Mouse (Mus musculus) small intestine, adult 2 months (tissue): Measurements from ENCODE around the gene Sbk1. TPM values are rescaled to one million over a fixed set of nuclear protein-coding genes. Genes with fewer than 3 reads are reported as not detected.

Source experiments
- H3K27ac ChIP-seq: fragments of 200-500 bp; 2 replicates; pipeline ENCODE4 v1.5.1; 2012; ENCODE audit warnings: low read depth, low read length, control low read depth, inconsistent platforms; ENCODE audit not compliant: insufficient read depth
- H3K27me3 ChIP-seq: fragments of 200-500 bp; 2 replicates; pipeline ENCODE4 v1.6.1; 2012; ENCODE audit warnings: mild to moderate bottlenecking, moderate library complexity, low read length, inconsistent platforms; ENCODE audit not compliant: control insufficient read depth, insufficient read depth
- H3K36me3 ChIP-seq: fragments of 200-500 bp; 2 replicates; pipeline ENCODE4 v1.6.1; 2012; ENCODE audit warnings: mild to moderate bottlenecking, low read length, control low read depth, inconsistent platforms; ENCODE audit not compliant: control insufficient read depth, insufficient read depth
- H3K4me1 ChIP-seq: fragments of 200-500 bp; 2 replicates; pipeline ENCODE4 v1.6.1; 2012; ENCODE audit warnings: low read length, inconsistent platforms, mixed read lengths; ENCODE audit not compliant: control insufficient read depth, insufficient read depth, insufficient read length
- H3K4me3 ChIP-seq: fragments of 200-500 bp; 2 replicates; pipeline ENCODE4 v1.5.1; 2012; ENCODE audit warnings: low read depth, mild to moderate bottlenecking, control low read depth, inconsistent platforms, low read length, moderate library complexity
- CTCF ChIP-seq: fragments of 200-500 bp; IDR thresholded peaks from 2 replicates; pipeline ENCODE4 v1.5.1; 2012; ENCODE audit warnings: low read depth, mild to moderate bottlenecking, control low read depth, inconsistent platforms, low read length, moderate library complexity, mixed read lengths; ENCODE audit not compliant: insufficient replicate concordance, insufficient read length; ENCODE audit errors: extremely low read depth
- POLR2A ChIP-seq: fragments of 200-500 bp; IDR thresholded peaks from 2 replicates; pipeline ENCODE4 v1.6.1; 2012; ENCODE audit warnings: low read depth, mild to moderate bottlenecking, control low read depth, inconsistent platforms, low read length, moderate library complexity
- WGBS: fragments of 180-500 bp; shearing (Covaris S2); methylation state at CpG from one replicate; pipeline ENCODE4 v1.1.7; 2018; 5-methylcytosine and 5-hydroxymethylcytosine counted together
- polyA plus RNA-seq: library from polyadenylated mRNA; depleted of rRNA; stranded (reverse); fragments of >200 nt; gene quantifications from 2 replicates; pipeline ENCODE4 v1.2.3, GENCODE M21; 2012

The Sbk1 gene
- polyA plus RNA-seq, 1 experiment = 29.6 TPM

- Histone ChIP-seq H3K4me1 (peaks cover 43% of the 10 kb centered on the region), H3K27ac (no peak overlapping the region)
- TF ChIP-seq CTCF (no peak), POLR2A (no peak)
Observed at GRCm38 (mm10) chr7:126287493-126288103, 15.2 kb downstream of the Sbk1 start.

GRCm38 (mm10) chr7:126288104-126288497 is 15.7 kb downstream of the Sbk1 start:
- TF ChIP-seq CTCF (no peak), POLR2A (no peak)
- Histone ChIP-seq H3K27me3 (no peaks in the 10 kb centered on the region), H3K36me3 (peaks cover 12% of the 10 kb centered on the region; the same call in 1 of the 2 replicates), H3K4me3 (no peak overlapping the region), H3K4me1 (peaks cover 41% of the 10 kb centered on the region), H3K27ac (no peak overlapping the region)
- 73% methylated on average over 2 of the region's 2 CpGs for WGBS

More at GRCm38 (mm10) chr7:126287493-126288103, 15.2 kb downstream of the Sbk1 start:
- Histone ChIP-seq H3K4me3 (no peak overlapping the region), H3K36me3 (peaks cover 12% of the 10 kb centered on the region; the same call in 1 of the 2 replicates), H3K27me3 (no peaks in the 10 kb centered on the region)
- WGBS = 66% methylated on average over 10 of the region's 10 CpGs

GRCm38 (mm10) chr7:126288571-126289091 is 16.2 kb downstream of the Sbk1 start:
- H3K27ac ChIP-seq = no peak overlapping the region
- H3K4me1 ChIP-seq = peaks cover 36% of the 10 kb centered on the region
- H3K27me3 ChIP-seq = no peaks in the 10 kb centered on the region
- TF ChIP-seq POLR2A (no peak), CTCF (no peak)
- 69% methylated on average over 13 of the region's 13 CpGs for WGBS
- no peak overlapping the region for H3K4me3 ChIP-seq
- H3K36me3 ChIP-seq = peaks cover 12% of the 10 kb centered on the region; the same call in 1 of the 2 replicates

DNA sequence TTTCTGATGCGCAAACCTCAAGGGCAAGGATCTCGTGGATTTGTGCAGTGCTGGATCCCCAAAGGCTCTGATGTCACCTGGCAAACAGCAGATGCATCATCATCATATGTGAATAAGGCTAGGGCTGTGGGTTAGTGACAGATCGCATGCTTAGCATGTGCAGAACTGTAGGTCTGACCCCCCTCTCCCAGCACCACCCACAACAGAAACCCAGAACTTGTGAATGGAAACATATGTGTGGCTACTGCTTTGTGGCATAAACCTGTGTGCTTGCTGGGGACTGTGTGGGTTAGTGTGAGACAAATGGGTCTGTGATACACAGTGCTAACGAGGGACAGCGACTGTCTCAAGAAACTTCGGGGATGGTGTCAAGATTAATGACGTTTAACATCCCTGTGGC is 17.0 kb downstream of the Sbk1 start:
- peaks cover 29% of the 10 kb centered on the region for H3K4me1 ChIP-seq
- H3K27me3 ChIP-seq = no peaks in the 10 kb centered on the region
- no peak overlapping the region for H3K27ac ChIP-seq
- TF ChIP-seq POLR2A = no peak
- no peak for TF ChIP-seq CTCF
- WGBS = 84% methylated on average over 7 of the region's 7 CpGs
- H3K36me3 ChIP-seq = peaks cover 12% of the 10 kb centered on the region; the same call in 1 of the 2 replicates
- H3K4me3 ChIP-seq = no peak overlapping the region

DNA sequence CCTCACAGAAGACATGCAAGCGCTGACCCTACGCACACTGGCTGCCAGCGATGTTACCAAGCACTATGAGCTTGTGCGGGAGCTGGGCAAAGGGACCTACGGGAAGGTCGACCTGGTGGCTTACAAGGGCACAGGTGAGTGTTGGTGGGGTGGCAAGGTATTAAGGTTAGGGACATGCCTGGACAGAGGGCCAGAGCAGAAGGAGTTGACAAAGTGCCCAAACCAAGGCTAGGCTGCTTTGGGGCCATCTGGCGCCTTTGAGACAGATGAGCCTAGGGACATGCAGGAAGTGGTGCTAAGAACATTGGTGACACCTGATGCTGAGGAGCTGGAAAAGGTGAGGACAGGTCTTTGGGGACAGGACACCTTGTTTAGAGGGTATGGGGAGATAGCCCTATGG is 17.5 kb downstream of the Sbk1 start:
- Histone ChIP-seq H3K4me3 (no peak overlapping the region), H3K27me3 (no peaks in the 10 kb centered on the region), H3K36me3 (peaks cover 12% of the 10 kb centered on the region; the same call in 1 of the 2 replicates), H3K4me1 (peaks cover 24% of the 10 kb centered on the region), H3K27ac (no peak overlapping the region)
- TF ChIP-seq POLR2A = no peak
- no peak for TF ChIP-seq CTCF
- WGBS = 90% methylated on average over 7 of the region's 7 CpGs

DNA sequence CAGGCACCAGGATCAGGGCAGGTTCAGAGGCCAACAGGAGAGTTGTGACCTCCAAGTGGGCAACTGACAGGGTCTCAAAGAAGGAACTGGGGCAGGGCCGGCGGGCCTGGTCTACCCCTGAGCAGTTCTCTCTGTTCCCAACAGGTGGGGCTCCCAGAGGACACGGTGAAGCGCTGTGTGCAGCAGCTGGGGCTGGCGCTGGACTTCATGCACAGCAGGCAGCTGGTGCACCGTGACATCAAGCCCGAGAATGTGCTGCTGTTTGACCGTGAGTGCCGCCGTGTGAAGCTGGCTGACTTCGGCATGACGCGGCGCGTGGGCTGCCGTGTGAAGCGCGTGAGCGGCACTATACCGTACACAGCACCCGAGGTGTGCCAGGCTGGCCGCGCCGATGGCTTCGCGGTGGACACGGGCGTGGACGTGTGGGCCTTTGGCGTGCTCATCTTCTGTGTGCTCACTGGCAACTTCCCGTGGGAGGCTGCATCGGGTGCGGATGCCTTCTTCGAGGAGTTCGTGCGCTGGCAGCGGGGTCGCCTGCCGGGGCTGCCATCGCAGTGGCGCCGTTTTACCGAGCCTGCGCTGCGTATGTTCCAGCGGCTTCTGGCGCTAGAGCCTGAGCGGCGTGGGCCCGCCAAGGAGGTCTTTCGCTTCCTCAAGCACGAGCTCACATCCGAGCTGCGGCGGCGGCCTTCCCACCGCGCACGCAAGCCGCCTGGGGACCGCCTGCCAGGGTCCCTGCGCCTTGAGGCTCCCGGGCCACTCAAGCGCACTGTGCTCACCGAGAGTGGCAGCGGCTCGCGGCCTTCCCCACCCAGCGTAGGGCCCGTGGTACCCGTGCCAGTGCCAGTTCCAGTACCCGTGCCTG is 19.5 kb downstream of the Sbk1 start:
- H3K4me3 ChIP-seq = no peak overlapping the region
- WGBS = 92% methylated on average over 72 of the region's 72 CpGs
- peaks cover 4% of the 10 kb centered on the region for H3K4me1 ChIP-seq
- peaks cover 12% of the 10 kb centered on the region; the same call in 1 of the 2 replicates for H3K36me3 ChIP-seq
- H3K27ac ChIP-seq = no peak overlapping the region
- no peak for TF ChIP-seq CTCF
- TF ChIP-seq POLR2A = no peak
- no peaks in the 10 kb centered on the region for H3K27me3 ChIP-seq

GRCm38 (mm10) chr7:126293091-126293490 is 20.7 kb downstream of the Sbk1 start:
- Histone ChIP-seq H3K4me3 (no peak overlapping the region), H3K36me3 (peaks cover 12% of the 10 kb centered on the region; the same call in 1 of the 2 replicates), H3K27ac (no peak overlapping the region), H3K27me3 (no peaks in the 10 kb centered on the region), H3K4me1 (no peaks in the 10 kb centered on the region; the same call in 1 of the 2 replicates)
- 55% methylated on average over 4 of the region's 4 CpGs for WGBS
- TF ChIP-seq CTCF (no peak), POLR2A (no peak)
